Mouse (Mus musculus): ENCODE data around the gene Crlf3.

- no peak for TF ChIP-seq POLR2A (IDR thresholded peaks at IDR 0.05; ENCODE audit: low read depth, low read length)
- TF ChIP-seq CTCF (IDR thresholded peaks at IDR 0.05; ENCODE audit: borderline replicate concordance, insufficient read depth, low read length): no peak
Measured at GRCm38 (mm10) chr11:80054659-80055058, 26.1 kb downstream of the Crlf3 start.

All from embryonic fibroblast, embryonic 13.5 days (primary cell).